Mouse (Mus musculus): ENCODE data around the gene Fam71d. TPM values are rescaled to one million over a fixed set of nuclear protein-coding genes. Genes with fewer than 3 reads are reported as not detected.
A peak's percentile ranks its signal among the peaks of the same experiment; 100 is the strongest.

Gene Fam71d
- polyA plus RNA-seq (2015; fragmentation: Nextera tagmentation; extraction: Ambion mirVana): 0.46 and 0.84 TPM in 2 replicates

DNA sequence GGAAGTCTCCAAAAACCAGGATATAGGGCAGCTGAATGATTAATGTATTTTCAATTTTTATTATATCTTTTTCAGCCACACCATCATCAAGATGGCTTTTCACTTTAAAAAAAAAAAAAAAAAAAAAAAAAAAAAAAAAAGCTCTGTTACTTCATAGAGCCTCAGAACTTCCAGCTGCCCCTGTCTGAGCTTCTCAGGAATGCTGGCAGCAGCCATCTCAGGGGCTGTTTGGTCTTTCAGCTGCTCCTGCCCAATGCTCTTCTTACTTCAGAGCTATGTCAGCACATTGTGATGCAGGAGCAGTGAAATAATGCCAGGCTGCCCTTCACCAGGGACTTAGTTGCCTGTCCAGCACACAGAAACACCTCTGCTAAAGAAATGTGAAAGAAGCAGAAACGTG, at the start of gene Fam71d:
Gene Fam71d, plus strand, starts transcription at position 211 of the 400 bp plus-strand sequence.
- 70% methylated on average over 1 of the region's 1 CpGs for WGBS

DNA sequence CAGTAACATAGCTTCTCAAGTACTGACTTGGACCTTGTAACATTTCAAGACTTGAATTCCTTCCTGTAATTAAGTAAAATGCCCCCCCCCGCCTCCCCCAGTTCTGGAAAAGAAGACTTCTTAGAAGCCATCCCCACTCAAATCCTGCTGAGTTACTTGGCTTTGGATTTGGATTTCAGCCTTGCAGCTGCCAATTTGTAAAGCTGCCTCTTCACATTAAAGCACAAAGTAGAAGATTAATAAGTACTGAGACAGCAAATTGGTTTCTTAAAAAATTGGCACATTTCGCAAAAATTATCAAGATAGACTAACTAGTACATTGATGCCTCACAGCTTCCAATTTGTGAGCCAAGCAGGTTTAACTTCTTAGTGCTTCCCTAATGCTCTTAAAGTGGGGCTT, 47.6 kb upstream of the Fam71d start:
- Histone ChIP-seq H3K36me3 (ENCODE audit: control insufficient read depth, insufficient read depth) (no peaks in the 10 kb centered on the region), H3K27ac (ENCODE audit: low read length) (no peak overlapping the region), H3K9ac (replicated peaks; ENCODE audit: low read depth, low read length) (no peak overlapping the region), H3K27me3 (replicated peaks; ENCODE audit: control insufficient read depth, insufficient read depth, low read length) (no peaks in the 10 kb centered on the region), H3K4me1 (replicated peaks; ENCODE audit: control insufficient read depth, insufficient read depth, low read length) (no peaks in the 10 kb centered on the region), H3K4me2 (ENCODE audit: low read length) (no peak overlapping the region), H3K4me3 (replicated peaks; ENCODE audit: low read length) (no peak overlapping the region), H3K9me3 (ENCODE audit: control insufficient read depth, low read length) (no peaks in the 10 kb centered on the region)
- ATAC-seq: 0 out of 2 replicates have a peak, but pooled peaks have one; percentile 47
- 56% methylated on average over 2 of the region's 2 CpGs for WGBS

More for the DNA sequence above, at the start of gene Fam71d:
- H3K4me2 ChIP-seq (ENCODE audit: low read length): no peak within 1 kb of the TSS
- no peak within 1 kb of the TSS for H3K4me3 ChIP-seq (replicated peaks; ENCODE audit: low read length)
- no peak within 1 kb of the TSS for H3K9ac ChIP-seq (replicated peaks; ENCODE audit: low read depth, low read length)
- no peaks in the 10 kb centered on the region for H3K27me3 ChIP-seq (replicated peaks; ENCODE audit: control insufficient read depth, insufficient read depth, low read length)
- H3K36me3 ChIP-seq (ENCODE audit: control insufficient read depth, insufficient read depth): no peaks in the 10 kb centered on the region
- no peaks in the 10 kb centered on the region for H3K4me1 ChIP-seq (replicated peaks; ENCODE audit: control insufficient read depth, insufficient read depth, low read length)
- H3K27ac ChIP-seq (ENCODE audit: low read length): no peak within 1 kb of the TSS
- no peaks in the 10 kb centered on the region for H3K9me3 ChIP-seq (ENCODE audit: control insufficient read depth, low read length)
- no peak for ATAC-seq

DNA sequence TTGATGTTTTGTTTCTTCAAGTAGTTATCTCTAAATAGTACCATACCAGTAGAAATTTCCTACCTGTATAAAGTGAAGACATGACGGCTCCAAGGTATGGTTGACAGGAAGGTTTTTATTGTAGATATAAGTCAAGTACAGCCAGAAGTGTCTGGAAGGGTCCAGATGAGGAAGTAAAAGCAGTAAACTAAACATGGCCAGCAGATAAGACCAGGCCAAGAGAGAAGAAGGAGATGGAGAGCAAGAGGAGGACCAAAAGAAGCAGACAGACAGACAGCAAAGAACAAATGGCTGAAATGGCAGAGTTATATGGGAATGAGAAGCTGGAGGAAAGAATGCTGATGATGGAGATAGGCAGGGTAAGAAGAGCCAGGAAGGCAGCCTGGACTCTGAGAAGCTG, 46.1 kb upstream of the Fam71d start:
- Histone ChIP-seq H3K27ac (ENCODE audit: low read length) (no peak overlapping the region), H3K27me3 (replicated peaks; ENCODE audit: control insufficient read depth, insufficient read depth, low read length) (no peaks in the 10 kb centered on the region), H3K36me3 (ENCODE audit: control insufficient read depth, insufficient read depth) (no peaks in the 10 kb centered on the region), H3K4me1 (replicated peaks; ENCODE audit: control insufficient read depth, insufficient read depth, low read length) (no peaks in the 10 kb centered on the region), H3K9me3 (ENCODE audit: control insufficient read depth, low read length) (no peaks in the 10 kb centered on the region), H3K4me3 (replicated peaks; ENCODE audit: low read length) (no peak overlapping the region), H3K9ac (replicated peaks; ENCODE audit: low read depth, low read length) (no peak overlapping the region), H3K4me2 (ENCODE audit: low read length) (no peak overlapping the region)
- 93% methylated on average over 1 of the region's 1 CpGs for WGBS
- no peak for ATAC-seq

DNA sequence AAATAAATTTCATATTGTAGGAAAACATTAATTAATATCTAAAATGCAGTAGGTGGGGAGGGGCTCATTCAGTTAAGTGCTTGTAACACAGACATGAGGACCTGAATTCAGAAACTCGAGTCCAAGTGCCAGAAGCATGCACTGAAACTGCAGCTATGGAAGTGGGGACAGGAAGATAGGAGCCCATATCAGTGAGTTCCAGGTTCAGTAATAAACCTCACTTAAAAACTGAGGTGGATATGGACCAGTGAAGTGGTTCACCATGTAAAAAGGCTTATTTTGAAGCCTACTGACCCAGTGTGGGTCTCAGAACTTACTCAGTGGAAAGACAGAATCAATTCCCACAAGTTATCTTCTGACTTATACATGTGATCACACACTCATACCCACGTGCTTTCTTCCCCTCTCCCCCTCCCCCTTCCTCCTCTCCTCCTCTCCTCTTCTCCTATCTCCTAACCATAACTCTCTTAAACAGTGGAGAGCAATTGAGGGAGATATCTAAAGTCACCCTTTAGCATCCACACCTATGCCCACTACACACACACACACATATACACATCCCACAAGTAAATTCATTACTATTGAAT, 31.5 kb upstream of the Fam71d start:
- Histone ChIP-seq H3K27ac (ENCODE audit: low read length) (no peak overlapping the region), H3K9ac (replicated peaks; ENCODE audit: low read depth, low read length) (no peak overlapping the region), H3K4me1 (replicated peaks; ENCODE audit: control insufficient read depth, insufficient read depth, low read length) (no peaks in the 10 kb centered on the region), H3K9me3 (ENCODE audit: control insufficient read depth, low read length) (no peaks in the 10 kb centered on the region), H3K4me3 (replicated peaks; ENCODE audit: low read length) (no peak overlapping the region), H3K27me3 (replicated peaks; ENCODE audit: control insufficient read depth, insufficient read depth, low read length) (no peaks in the 10 kb centered on the region), H3K4me2 (ENCODE audit: low read length) (no peak overlapping the region), H3K36me3 (ENCODE audit: control insufficient read depth, insufficient read depth) (no peaks in the 10 kb centered on the region)
- ATAC-seq: no peak
- 63% methylated on average over 2 of the region's 2 CpGs for WGBS

DNA sequence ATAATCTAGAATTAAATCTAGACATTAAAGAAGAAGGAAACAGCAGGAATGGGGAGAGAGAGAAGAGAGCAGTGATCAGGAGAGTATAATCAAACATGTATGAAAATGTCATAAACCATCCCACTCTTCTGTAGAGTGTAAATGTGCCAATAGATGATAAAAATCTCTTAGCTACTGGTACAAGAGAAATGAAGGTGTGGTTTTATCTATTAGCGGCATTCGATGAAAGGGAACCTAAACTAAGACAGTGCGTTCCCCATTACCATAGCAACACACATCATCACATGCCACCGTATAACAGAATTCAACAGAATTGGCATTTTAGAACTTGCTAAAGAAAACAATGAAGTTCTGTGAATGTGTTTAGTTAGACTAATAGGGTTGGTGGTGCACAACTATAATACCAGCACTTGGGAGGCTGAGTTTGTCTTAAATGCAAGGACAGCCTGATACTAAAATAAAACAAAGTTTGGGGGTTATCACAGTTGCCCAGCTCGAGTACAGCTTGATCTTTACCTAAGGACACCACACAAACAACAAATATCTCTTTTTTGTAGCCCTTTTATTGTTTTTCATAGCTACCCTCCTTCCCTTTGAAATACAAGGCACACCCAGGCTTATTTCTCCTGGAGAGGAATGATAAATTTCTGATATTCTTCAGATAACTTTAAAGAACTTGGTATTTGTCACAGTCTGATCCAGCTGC, 13.1 kb upstream of the Fam71d start:
- no peaks in the 10 kb centered on the region for H3K9me3 ChIP-seq (ENCODE audit: control insufficient read depth, low read length)
- H3K27ac ChIP-seq (ENCODE audit: low read length): no peak overlapping the region
- no peak overlapping the region for H3K4me2 ChIP-seq (ENCODE audit: low read length)
- peaks cover 2% of the 10 kb centered on the region; the same call in 1 of the 2 replicates for H3K36me3 ChIP-seq (ENCODE audit: control insufficient read depth, insufficient read depth)
- H3K9ac ChIP-seq (replicated peaks; ENCODE audit: low read depth, low read length): no peak overlapping the region
- WGBS: 82% methylated on average over 5 of the region's 5 CpGs
- no peak for ATAC-seq
- no peaks in the 10 kb centered on the region for H3K27me3 ChIP-seq (replicated peaks; ENCODE audit: control insufficient read depth, insufficient read depth, low read length)
- H3K4me3 ChIP-seq (replicated peaks; ENCODE audit: low read length): no peak overlapping the region
- no peaks in the 10 kb centered on the region for H3K4me1 ChIP-seq (replicated peaks; ENCODE audit: control insufficient read depth, insufficient read depth, low read length)

DNA sequence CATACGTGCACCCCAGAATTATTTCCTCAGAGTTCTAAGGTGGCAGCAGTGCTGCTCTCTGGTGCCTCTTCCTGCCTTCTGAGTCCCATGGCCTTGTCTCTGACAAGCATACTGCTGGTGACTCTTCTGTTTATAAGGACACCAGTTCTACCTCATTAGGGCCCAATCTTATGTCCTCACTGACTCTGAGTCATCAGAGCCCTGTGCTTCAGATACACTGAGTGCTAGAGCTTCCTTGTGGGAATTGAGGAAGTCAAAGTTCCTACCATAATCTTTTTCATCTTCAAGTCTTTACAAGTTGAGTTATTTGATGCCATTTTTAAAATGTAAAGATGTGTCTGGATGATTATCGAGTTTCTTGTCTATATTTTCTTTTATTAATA, 12.5 kb upstream of the Fam71d start:
- Histone ChIP-seq H3K9me3 (ENCODE audit: control insufficient read depth, low read length) (no peaks in the 10 kb centered on the region), H3K27me3 (replicated peaks; ENCODE audit: control insufficient read depth, insufficient read depth, low read length) (no peaks in the 10 kb centered on the region), H3K27ac (ENCODE audit: low read length) (no peak overlapping the region), H3K4me1 (replicated peaks; ENCODE audit: control insufficient read depth, insufficient read depth, low read length) (no peaks in the 10 kb centered on the region), H3K4me2 (ENCODE audit: low read length) (no peak overlapping the region), H3K4me3 (replicated peaks; ENCODE audit: low read length) (no peak overlapping the region), H3K36me3 (ENCODE audit: control insufficient read depth, insufficient read depth) (peaks cover 2% of the 10 kb centered on the region; the same call in 1 of the 2 replicates), H3K9ac (replicated peaks; ENCODE audit: low read depth, low read length) (no peak overlapping the region)
- no peak for ATAC-seq
- 93% methylated on average over 2 of the region's 2 CpGs for WGBS

DNA sequence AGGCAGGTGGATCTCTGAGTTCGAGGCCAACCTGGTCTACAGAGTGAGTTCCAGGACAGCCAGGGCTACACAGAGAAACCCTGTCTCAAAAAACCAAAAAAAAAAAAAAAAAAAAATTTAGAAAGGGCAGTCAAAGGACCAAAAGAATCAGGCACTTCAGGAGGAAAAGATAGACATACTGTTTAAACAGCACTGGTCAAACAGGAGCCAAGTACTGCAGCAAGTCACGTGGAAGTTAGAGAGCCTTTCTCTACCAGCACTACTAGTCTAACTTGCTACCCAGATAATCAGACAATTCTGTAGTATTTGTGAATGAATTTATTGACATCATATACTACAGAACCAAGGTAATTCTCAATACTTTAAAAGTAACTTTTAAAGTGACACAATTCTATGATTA, 10.3 kb upstream of the Fam71d start:
- H3K9ac ChIP-seq (replicated peaks; ENCODE audit: low read depth, low read length): no peak overlapping the region
- 93% methylated on average over 2 of the region's 2 CpGs for WGBS

DNA sequence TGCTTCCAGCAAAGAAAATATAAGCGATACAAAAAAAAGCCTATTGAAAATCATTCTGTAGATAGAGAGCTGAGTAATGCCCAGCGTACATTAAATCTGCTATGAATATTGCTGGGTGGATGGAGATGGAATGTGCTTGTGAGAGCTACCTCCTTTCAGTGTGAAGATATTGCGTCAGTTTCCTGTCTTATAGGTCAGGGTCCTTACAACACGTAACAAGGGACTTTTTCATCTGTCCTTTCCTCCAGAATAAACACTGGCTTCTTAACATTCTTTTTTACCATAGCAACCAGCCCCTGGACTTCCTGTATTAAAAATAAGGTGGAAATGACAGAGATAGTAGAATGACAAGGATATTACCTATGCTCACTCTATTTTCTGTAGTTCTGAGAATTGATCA, 9.1 kb upstream of the Fam71d start:
- Histone ChIP-seq H3K4me3 (replicated peaks; ENCODE audit: low read length) (no peak overlapping the region), H3K9me3 (ENCODE audit: control insufficient read depth, low read length) (no peaks in the 10 kb centered on the region), H3K9ac (replicated peaks; ENCODE audit: low read depth, low read length) (no peak overlapping the region), H3K27ac (ENCODE audit: low read length) (no peak overlapping the region), H3K27me3 (replicated peaks; ENCODE audit: control insufficient read depth, insufficient read depth, low read length) (no peaks in the 10 kb centered on the region), H3K36me3 (ENCODE audit: control insufficient read depth, insufficient read depth) (no peaks in the 10 kb centered on the region), H3K4me2 (ENCODE audit: low read length) (no peak overlapping the region), H3K4me1 (replicated peaks; ENCODE audit: control insufficient read depth, insufficient read depth, low read length) (no peaks in the 10 kb centered on the region)
- ATAC-seq: no peak
- WGBS: 91% methylated on average over 4 of the region's 4 CpGs

More for the DNA sequence above, 10.3 kb upstream of the Fam71d start:
- ATAC-seq: no peak
- no peaks in the 10 kb centered on the region for H3K4me1 ChIP-seq (replicated peaks; ENCODE audit: control insufficient read depth, insufficient read depth, low read length)
- H3K36me3 ChIP-seq (ENCODE audit: control insufficient read depth, insufficient read depth): no peaks in the 10 kb centered on the region
- no peaks in the 10 kb centered on the region for H3K27me3 ChIP-seq (replicated peaks; ENCODE audit: control insufficient read depth, insufficient read depth, low read length)
- H3K27ac ChIP-seq (ENCODE audit: low read length): no peak overlapping the region
- H3K4me3 ChIP-seq (replicated peaks; ENCODE audit: low read length): no peak overlapping the region
- H3K9me3 ChIP-seq (ENCODE audit: control insufficient read depth, low read length): no peaks in the 10 kb centered on the region
- no peak overlapping the region for H3K4me2 ChIP-seq (ENCODE audit: low read length)

DNA sequence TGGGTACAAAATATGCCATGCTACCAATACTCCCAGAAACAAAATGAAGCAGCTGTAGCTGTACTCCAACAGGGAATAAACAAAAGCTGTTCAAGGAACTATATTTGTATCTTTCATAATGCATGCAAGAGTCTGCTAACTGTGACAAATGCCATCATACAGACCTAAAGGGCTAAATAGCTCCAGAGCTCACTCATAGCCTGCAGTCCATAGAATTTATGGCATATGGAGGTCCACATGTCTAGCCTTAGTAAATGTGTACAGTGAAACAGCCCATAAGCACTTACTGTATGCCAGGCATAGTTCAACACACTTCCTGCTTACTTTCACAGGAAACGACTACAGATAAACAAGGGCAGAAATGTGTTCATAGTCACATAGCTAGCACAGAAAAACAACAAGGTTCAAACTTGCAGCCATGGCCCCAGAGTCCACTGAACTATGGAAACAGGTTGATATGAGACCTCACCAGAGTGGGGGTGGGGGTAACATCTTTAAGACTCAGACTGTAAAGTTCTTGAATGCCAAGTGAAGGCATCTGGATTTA, 5.6 kb upstream of the Fam71d start:
- Histone ChIP-seq H3K9ac (replicated peaks; ENCODE audit: low read depth, low read length) (no peak overlapping the region), H3K4me2 (ENCODE audit: low read length) (no peak overlapping the region), H3K4me1 (replicated peaks; ENCODE audit: control insufficient read depth, insufficient read depth, low read length) (no peaks in the 10 kb centered on the region), H3K27ac (ENCODE audit: low read length) (no peak overlapping the region), H3K36me3 (ENCODE audit: control insufficient read depth, insufficient read depth) (no peaks in the 10 kb centered on the region), H3K27me3 (replicated peaks; ENCODE audit: control insufficient read depth, insufficient read depth, low read length) (no peaks in the 10 kb centered on the region), H3K9me3 (ENCODE audit: control insufficient read depth, low read length) (no peaks in the 10 kb centered on the region), H3K4me3 (replicated peaks; ENCODE audit: low read length) (no peak overlapping the region)
- WGBS: 88% methylated on average over 1 of the region's 1 CpGs
- no peak for ATAC-seq
